Mouse (Mus musculus) macrophage (primary cell): ENCODE results near the gene Prdm10. TPM values are rescaled to one million over a fixed set of nuclear protein-coding genes. Genes with fewer than 3 reads are reported as not detected.

Source experiments
- H3K27ac ChIP-seq: fragments of 350-480 bp; formaldehyde crosslinking; 2 replicates; pipeline ENCODE4 v1.9.0; 2021
- H3K36me3 ChIP-seq: fragments of 350-480 bp; formaldehyde crosslinking; 2 replicates; pipeline ENCODE4 v1.9.0; 2021; ENCODE audit errors: inconsistent target
- H3K4me3 ChIP-seq: fragments of 350-480 bp; formaldehyde crosslinking; 2 replicates; pipeline ENCODE4 v1.9.0; 2021; ENCODE audit errors: inconsistent target
- H3K79me2 ChIP-seq: fragments of 350-480 bp; formaldehyde crosslinking; 2 replicates; pipeline ENCODE4 v1.9.0; 2021; ENCODE audit errors: inconsistent target
- WGBS: methylation state at CpG from one replicate; pipeline ENCODE4 v1.1.7; 2026; ENCODE audit warnings: inconsistent platforms; ENCODE audit not compliant: missing documents; 5-methylcytosine and 5-hydroxymethylcytosine counted together
- polyA plus RNA-seq: library from polyadenylated mRNA; stranded (reverse); fragments of 250-400 nt; gene quantifications from 3 replicates; pipeline ENCODE4 v1.2.4, GENCODE M21; 2018; ENCODE audit warnings: inconsistent platforms

Gene Prdm10
- polyA plus RNA-seq, 1 experiment from 2014 or later = 4.7 TPM

DNA sequence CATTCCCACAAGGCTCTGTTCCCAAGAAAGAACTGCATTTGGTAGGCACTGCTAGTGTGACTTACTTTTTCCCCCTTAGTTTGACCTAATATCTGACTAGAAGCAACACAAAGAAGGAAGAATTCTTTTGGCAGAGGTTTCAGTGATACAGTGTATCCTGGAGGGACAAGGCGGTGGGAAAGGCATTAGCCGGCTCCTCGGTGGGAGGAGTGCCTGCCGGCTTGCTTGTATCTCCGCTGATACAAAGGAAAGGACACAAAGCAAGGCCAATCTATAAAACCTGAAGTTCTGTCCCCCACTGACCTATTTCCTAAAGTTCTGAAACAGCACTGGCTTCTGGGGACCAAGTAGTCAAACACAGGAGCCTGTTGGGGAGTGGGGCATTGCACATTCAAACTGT, 24.8 kb downstream of the Prdm10 start:
- Histone ChIP-seq H3K4me3 (no peak overlapping the region), H3K36me3 (no peaks in the 10 kb centered on the region), H3K27ac (no peak overlapping the region), H3K79me2 (no peaks in the 10 kb centered on the region)
- 93% methylated on average over 5 of the region's 5 CpGs for WGBS

DNA sequence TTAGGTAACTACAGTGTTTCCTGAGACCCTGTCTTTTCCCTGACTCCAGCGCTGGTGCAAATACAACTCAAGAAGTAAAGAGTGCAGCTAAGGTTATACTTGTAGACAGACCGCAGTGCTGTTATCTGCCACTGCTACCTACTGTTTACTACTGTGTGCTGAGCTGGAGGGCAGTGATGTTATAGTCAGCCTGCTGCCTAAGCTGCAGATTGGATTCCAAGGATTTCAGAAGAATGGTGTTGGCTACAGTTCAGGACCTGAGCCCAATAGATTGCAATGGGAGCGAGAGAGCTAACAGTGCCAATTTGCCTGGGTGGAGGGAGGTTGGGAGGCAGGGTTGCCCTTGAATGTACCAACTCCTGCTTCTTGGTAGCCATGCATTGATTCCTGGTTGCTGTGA, 25.5 kb downstream of the Prdm10 start:
- H3K79me2 ChIP-seq = no peaks in the 10 kb centered on the region
- H3K27ac ChIP-seq = no peak overlapping the region
- 96% methylated on average over 3 of the region's 3 CpGs for WGBS
- no peak overlapping the region for H3K4me3 ChIP-seq
- no peaks in the 10 kb centered on the region for H3K36me3 ChIP-seq

DNA sequence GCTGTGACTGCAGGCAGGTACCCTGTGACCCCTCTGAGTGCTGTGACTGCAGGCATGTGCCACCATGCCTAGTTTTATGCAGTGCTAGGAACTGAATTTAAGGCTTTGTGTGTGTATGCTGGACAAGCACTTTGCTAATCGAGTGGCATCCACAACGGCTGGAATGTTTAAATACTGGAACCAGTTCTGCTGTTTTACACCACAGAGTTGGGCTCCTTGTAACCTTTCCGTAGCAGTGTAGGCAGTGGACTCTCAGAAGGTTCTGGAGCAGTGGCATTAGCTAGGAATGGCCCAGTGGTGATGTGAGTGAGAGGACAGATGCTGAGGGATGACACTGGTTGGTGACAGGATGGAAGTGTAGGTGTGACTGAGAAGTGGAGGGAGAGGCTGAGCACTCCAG, 26.9 kb downstream of the Prdm10 start:
- Histone ChIP-seq H3K36me3 (no peaks in the 10 kb centered on the region), H3K79me2 (no peaks in the 10 kb centered on the region), H3K4me3 (no peak overlapping the region), H3K27ac (no peak overlapping the region)
- WGBS = 88% methylated on average over 3 of the region's 3 CpGs

DNA sequence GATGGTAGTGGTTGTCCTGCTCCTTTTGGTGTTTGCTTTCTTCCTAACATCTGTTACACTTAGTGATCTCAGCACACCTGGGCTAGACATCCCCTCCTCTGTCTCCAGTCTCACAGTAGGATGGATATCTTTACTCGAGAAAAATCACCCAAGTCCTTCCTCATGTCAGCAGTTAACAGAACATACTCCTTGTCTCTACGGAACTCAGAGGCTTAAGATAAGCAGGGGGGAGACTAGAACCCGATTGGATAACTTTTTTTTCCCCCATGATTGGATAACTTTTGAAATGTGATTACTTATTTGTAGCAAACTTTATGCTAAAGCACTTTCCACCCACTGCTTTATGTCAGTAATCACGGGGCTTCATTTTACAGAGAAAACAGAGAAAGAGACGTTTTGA, 28.7 kb downstream of the Prdm10 start:
- no peak overlapping the region for H3K27ac ChIP-seq
- no peaks in the 10 kb centered on the region for H3K79me2 ChIP-seq
- H3K36me3 ChIP-seq = no peaks in the 10 kb centered on the region
- WGBS = 91% methylated on average over 5 of the region's 5 CpGs
- H3K4me3 ChIP-seq = no peak overlapping the region

DNA sequence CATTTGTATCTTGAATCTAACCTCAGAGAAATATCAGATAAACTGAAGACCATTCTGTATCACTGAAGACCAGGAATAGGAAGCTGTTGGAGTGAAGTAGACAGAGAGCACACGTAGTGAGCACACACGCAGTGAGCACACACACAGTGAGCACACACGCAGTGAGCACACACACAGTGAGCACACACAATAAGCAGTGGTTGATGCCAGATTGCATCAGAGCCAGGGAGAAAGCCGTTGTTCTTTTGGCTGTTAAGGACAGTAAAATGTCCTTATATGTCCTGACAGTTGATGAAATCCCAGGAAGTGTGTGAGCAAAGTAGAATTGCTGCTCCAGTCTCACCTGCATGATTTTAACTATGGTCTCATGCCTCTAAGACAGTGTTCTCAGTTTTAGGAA, 30.3 kb downstream of the Prdm10 start:
- Histone ChIP-seq H3K79me2 (no peaks in the 10 kb centered on the region), H3K27ac (no peak overlapping the region), H3K4me3 (no peak overlapping the region), H3K36me3 (no peaks in the 10 kb centered on the region)
- 77% methylated on average over 4 of the region's 4 CpGs for WGBS

DNA sequence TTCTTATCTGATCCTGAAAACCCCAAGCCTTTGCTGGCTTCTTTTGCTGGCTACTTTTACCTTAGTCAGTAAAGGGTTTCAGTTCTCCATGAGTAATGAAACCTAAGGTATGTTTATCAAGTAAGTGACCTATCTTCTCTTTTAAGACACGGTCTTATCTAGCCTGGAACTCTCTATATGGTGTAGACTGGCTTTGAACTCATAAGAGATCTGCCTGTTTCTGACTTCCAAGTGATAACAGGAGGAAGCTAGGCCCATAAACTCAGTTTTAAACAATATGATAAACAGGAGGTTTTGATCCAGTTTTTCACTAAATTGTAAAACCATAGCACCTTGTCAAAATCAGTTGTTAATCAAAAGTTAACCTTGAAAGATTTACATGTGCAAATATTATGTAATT, 33.5 kb downstream of the Prdm10 start:
- WGBS = 90% methylated on average over 1 of the region's 1 CpGs
- Histone ChIP-seq H3K79me2 (no peaks in the 10 kb centered on the region), H3K4me3 (no peak overlapping the region), H3K36me3 (no peaks in the 10 kb centered on the region), H3K27ac (no peak overlapping the region)

DNA sequence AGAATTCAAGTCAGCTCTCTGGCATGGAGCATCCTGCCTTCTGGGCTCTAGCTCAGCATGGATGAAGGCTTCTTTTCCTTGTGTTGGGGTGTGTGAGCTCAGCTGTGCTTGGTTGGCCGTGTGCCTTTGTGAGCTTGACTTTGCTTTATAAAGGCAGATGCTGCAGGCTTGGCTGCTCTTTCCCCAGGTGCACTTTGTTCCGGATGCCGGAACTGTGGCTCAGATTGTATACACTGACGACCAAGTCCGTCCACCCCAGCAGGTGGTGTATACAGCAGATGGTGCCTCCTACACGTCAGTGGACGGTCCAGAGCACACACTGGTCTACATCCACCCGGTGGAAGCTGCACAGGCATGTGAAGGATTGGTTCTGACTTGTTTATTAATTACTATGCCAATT, 35.6 kb downstream of the Prdm10 start:
- Histone ChIP-seq H3K27ac (no peak overlapping the region), H3K79me2 (no peaks in the 10 kb centered on the region), H3K36me3 (no peaks in the 10 kb centered on the region), H3K4me3 (no peak overlapping the region)
- 99% methylated on average over 7 of the region's 8 CpGs for WGBS

DNA sequence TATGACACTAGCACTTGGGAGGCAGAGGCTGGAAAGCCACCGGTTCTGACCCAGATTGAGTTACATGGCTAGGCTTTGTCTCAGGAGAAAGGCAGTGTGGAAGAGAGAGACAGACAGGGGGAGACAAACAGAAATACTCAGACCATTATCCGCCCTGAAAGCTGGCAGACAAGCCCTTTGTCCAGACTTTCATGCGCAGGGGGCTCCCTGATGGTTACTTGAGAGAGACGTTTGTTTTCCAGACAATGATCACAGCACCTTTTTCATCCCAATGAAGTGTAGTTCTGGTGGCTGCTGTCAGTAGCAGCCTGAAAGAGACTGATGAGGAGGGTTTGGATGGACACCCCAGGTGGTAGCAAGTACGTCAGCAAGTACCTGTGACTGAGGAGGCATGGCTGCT, 38.6 kb downstream of the Prdm10 start:
- Histone ChIP-seq H3K36me3 (no peaks in the 10 kb centered on the region), H3K79me2 (no peaks in the 10 kb centered on the region), H3K27ac (no peak overlapping the region), H3K4me3 (no peak overlapping the region)
- WGBS = 93% methylated on average over 5 of the region's 5 CpGs

DNA sequence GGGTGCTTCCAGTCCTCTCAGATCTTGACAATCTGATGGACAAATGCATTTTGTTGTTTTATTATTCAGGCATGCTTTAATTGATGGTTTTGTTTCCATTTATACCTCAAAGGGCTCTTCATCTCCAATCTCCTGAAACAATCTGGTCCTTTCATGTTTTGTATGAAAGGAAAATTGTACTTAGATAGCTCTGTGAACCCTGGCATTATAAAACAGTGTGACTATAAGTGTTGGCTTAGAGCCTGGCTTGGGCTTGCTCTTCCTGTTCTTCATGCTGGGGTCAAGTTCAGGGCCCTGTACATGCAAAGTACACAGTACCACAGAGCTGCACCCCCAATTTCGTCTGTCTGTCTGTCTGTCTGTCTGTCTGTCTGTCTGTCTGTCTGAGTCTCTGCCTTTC, 40.4 kb downstream of the Prdm10 start:
- H3K79me2 ChIP-seq = no peaks in the 10 kb centered on the region
- no peak overlapping the region for H3K4me3 ChIP-seq
- H3K36me3 ChIP-seq = no peaks in the 10 kb centered on the region
- 80% methylated on average over 1 of the region's 1 CpGs for WGBS
- no peak overlapping the region for H3K27ac ChIP-seq

DNA sequence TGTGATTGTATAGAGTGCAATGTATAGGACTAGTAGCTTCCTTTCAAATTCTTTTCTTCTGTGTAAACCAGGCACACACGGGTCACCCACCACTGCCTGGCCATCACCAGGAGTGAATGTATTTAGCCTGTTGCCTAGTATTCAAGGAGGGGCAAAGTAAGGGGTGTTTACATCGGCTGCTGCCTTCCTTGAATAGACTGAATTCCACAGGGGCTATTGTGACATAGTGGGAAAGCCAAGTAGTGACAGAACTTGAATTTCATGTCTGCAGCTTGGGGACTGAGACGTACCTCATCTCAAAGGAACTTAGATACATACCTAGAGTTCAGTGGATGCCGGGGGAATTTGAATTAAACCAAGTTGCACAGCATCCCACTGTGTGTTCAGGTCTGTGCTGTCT, 41.2 kb downstream of the Prdm10 start:
- WGBS = 90% methylated on average over 4 of the region's 4 CpGs
- Histone ChIP-seq H3K27ac (no peak overlapping the region), H3K36me3 (no peaks in the 10 kb centered on the region), H3K79me2 (no peaks in the 10 kb centered on the region), H3K4me3 (no peak overlapping the region)

DNA sequence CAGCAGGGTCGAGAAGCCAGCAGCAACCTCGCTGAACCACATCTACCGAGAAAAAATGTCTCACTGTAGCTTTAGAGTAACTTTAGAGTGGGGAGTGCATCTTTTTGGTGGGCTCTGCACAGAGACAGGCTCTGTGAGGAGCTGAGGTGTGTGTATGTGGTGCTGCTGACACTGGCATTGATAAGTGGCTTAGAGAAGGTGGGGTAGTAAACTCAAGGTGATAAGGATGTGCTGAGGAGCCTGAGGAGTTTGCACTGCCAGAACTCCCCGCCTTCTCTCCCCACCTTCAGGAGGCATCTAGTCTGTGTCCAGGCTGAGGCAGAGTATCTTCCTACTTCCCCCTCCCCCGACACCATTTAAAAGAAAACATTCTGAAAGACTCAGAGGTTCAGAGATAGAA, 41.8 kb downstream of the Prdm10 start:
- WGBS = 98% methylated on average over 5 of the region's 5 CpGs
- no peak overlapping the region for H3K27ac ChIP-seq
- H3K4me3 ChIP-seq = no peak overlapping the region
- H3K36me3 ChIP-seq = no peaks in the 10 kb centered on the region
- no peaks in the 10 kb centered on the region for H3K79me2 ChIP-seq

DNA sequence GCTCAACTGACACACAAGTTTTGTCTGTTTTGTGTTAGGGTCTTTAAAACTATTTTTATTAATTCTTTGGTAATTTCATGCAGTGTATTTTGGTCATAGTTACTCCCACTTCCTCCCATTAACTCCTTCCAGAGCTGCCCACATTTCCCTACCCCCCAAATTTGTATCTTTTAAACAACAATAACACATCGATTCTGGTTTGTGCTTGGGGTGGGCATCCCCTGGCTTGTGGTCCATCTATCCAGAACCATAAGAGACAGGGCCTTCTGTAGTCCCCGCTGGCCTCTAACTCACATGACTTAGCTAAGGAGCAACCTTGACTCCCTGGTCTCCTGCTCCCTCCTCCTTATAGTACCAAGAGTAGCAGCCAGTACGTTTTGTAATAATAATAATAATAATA, 50.5 kb downstream of the Prdm10 start:
- Histone ChIP-seq H3K27ac (no peak overlapping the region), H3K79me2 (no peaks in the 10 kb centered on the region), H3K36me3 (0 out of 2 replicates have a peak, but pooled peaks cover 5% of the 10 kb centered on the region), H3K4me3 (no peak overlapping the region)
- WGBS = 92% methylated on average over 3 of the region's 3 CpGs

DNA sequence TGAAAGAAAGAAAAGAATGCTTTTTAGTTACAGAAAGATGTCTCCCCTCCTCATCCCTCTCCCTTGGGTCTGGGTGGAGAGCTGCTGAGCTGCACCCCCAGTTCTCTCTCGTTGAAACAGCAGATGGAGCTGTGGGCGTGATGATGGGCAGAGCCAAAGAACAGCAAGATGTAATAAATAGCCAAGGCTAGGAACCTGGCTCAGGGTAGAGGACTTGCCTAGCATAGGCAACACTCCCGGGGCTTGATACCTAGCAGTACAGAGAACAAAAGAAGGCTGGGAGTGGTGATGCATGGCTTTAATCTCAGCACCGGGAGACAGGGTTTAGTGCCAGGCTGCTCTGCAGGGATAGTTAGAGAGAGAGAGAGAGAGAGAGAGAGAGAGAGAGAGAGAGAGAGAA, 50.9 kb downstream of the Prdm10 start:
- no peak overlapping the region for H3K27ac ChIP-seq

DNA sequence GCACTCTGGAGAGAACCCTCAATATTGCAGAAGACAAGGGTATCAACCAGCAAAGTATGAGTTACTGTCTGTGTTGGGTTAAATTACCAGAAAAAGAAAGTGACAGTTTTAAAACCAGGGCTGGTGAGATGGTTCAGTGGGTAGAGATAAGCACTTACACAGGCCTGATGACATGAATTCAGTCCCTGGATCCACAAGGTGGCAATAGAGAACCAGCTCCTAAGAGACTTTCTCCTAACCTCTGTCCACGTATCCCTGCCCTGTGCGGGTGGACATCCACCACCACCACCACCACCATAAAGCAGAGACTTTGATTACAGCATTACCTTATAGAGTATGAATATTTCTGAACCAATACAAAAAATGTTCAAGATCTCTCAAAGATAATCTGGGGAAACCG, 51.6 kb downstream of the Prdm10 start:
- H3K4me3 ChIP-seq = no peak overlapping the region
- H3K79me2 ChIP-seq = no peaks in the 10 kb centered on the region
- no peak overlapping the region for H3K27ac ChIP-seq
- 0 out of 2 replicates have a peak, but pooled peaks cover 5% of the 10 kb centered on the region for H3K36me3 ChIP-seq
- WGBS = 97% methylated on average over 3 of the region's 3 CpGs

More for the DNA sequence above, 50.9 kb downstream of the Prdm10 start:
- H3K4me3 ChIP-seq = no peak overlapping the region
- H3K79me2 ChIP-seq = no peaks in the 10 kb centered on the region
- H3K36me3 ChIP-seq = 0 out of 2 replicates have a peak, but pooled peaks cover 5% of the 10 kb centered on the region
- WGBS = 87% methylated on average over 4 of the region's 4 CpGs

DNA sequence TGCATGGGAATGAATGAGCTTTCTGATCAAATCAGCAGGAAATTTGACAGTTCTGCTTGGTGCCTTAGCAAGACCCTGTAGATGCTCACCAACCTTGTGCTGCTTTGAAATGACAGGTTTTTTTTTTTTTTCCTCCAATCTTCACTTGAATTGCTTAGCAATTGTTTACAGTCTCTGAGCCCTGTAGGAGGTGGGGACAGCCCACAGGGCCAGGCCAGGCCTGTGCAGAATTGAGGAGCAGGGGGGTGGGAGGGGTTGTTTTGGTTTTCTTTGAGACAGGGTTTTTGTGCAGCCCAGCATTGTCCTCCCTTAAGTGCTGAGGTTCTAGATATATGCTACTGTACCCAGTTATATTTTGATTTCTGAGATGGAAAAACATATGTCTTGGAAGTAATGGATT, 52.5 kb downstream of the Prdm10 start:
- Histone ChIP-seq H3K27ac (no peak overlapping the region), H3K79me2 (no peaks in the 10 kb centered on the region), H3K36me3 (0 out of 2 replicates have a peak, but pooled peaks cover 5% of the 10 kb centered on the region), H3K4me3 (no peak overlapping the region)

DNA sequence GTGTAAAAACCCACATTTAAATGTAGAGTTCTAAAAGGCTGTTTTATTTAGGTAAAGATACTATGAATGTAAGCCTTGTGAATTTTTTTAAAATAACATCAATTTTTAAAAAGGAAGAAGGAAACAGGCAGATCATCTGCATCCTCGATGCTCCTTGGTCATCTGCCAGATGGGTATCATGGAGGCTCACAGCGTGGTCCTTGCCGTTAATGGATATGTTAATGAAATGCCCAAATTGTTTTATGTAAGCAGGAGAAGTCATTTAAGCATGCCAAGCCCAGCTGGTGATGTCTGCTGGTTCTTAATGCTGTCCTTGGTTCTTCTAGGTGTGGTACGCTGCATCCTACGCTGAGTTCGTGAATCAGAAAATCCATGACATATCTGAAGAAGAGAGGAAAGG, 54.7 kb downstream of the Prdm10 start:
- no peaks in the 10 kb centered on the region for H3K79me2 ChIP-seq
- H3K4me3 ChIP-seq = no peak overlapping the region
- no peaks in the 10 kb centered on the region for H3K36me3 ChIP-seq
- WGBS = 94% methylated on average over 6 of the region's 6 CpGs
- no peak overlapping the region for H3K27ac ChIP-seq
